Mouse (Mus musculus) CH12.LX (cell line): ENCODE measurements around the gene Rhof. TPM values are rescaled to one million over a fixed set of nuclear protein-coding genes. Genes with fewer than 3 reads are reported as not detected.

Source experiments
- DNase-seq: peaks from one replicate; pipeline ENCODE4 v3.0.0-alpha.2; 2013; ENCODE audit errors: extremely low read depth
- H3K27ac ChIP-seq: 2 replicates; pipeline ENCODE4 v1.5.1; 2012; ENCODE audit warnings: low read depth, mild to moderate bottlenecking, control low read depth, moderate library complexity; ENCODE audit not compliant: insufficient read depth
- H3K27me3 ChIP-seq: replicated peaks from 2 replicates; pipeline ENCODE3; 2012; ENCODE audit warnings: inconsistent platforms
- H3K36me3 ChIP-seq, 2 experiments: replicated peaks in 1 of 2; 2 replicates each; pipeline versions ENCODE3 to v1.6.1; 2012; ENCODE audit warnings: inconsistent platforms in 1 of 2, low read length in 1 of 2, mild to moderate bottlenecking in 1 of 2, mixed read lengths in 1 of 2, moderate library complexity in 1 of 2; ENCODE audit not compliant: control insufficient read depth in 1 of 2, insufficient read depth in 1 of 2
- H3K4me1 ChIP-seq, 2 experiments: 2 replicates each; pipeline ENCODE4 v1.6.1; 2012; ENCODE audit warnings: inconsistent platforms in 1 of 2, moderate library complexity in 1 of 2; ENCODE audit not compliant: insufficient read depth in 2 of 2, control insufficient read depth in 1 of 2
- H3K4me2 ChIP-seq: 2 replicates; pipeline ENCODE4 v1.6.1; 2012; ENCODE audit warnings: low read depth, mild to moderate bottlenecking, control low read depth; ENCODE audit not compliant: poor library complexity, insufficient read depth, severe bottlenecking
- H3K4me3 ChIP-seq, 3 experiments: fragments of 150-350 bp in 1 of 3; sonication (generic) in 1 of 3; replicated peaks in 1 of 3; 2 replicates each; pipeline versions ENCODE3 to v1.5.1; 2011 to 2012; ENCODE audit warnings: low read depth in 2 of 3, low read length in 2 of 3, mild to moderate bottlenecking in 2 of 3, moderate library complexity in 2 of 3, control low read depth in 1 of 3, improper control_type of control experiment in 1 of 3, inconsistent platforms in 1 of 3, mixed read lengths in 1 of 3; ENCODE audit not compliant: poor library complexity in 1 of 3
- H3K79me2 ChIP-seq: replicated peaks from 2 replicates; pipeline ENCODE4 v1.6.1; 2012; ENCODE audit warnings: mild to moderate bottlenecking, moderate library complexity; ENCODE audit not compliant: control insufficient read depth, poor library complexity, insufficient read depth, severe bottlenecking; ENCODE audit errors: extremely low read depth
- H3K9ac ChIP-seq: 2 replicates; pipeline ENCODE4 v1.6.1; 2012; ENCODE audit warnings: low read depth, mild to moderate bottlenecking, control low read depth, moderate library complexity; ENCODE audit not compliant: insufficient read depth
- H3K9me3 ChIP-seq: replicated peaks from 2 replicates; pipeline ENCODE3; 2012; ENCODE audit warnings: low read length, inconsistent platforms, mixed read lengths
- BHLHE40 ChIP-seq: IDR thresholded peaks from 2 replicates; pipeline ENCODE4 v1.6.1; 2011; ENCODE audit warnings: mild to moderate bottlenecking, low read depth, low read length, improper control_type of control experiment
- ELF1 ChIP-seq: IDR thresholded peaks from 2 replicates; pipeline ENCODE4 v1.6.1; 2014; ENCODE audit warnings: low read depth, mild to moderate bottlenecking, inconsistent platforms, low read length, improper control_type of control experiment
- EP300 ChIP-seq: IDR thresholded peaks from 2 replicates; pipeline ENCODE4 v1.6.1; 2011; ENCODE audit warnings: low read length, improper control_type of control experiment
- ETS1 ChIP-seq: conservative IDR thresholded peaks from 2 replicates; pipeline ENCODE4 v1.6.1; 2012; ENCODE audit warnings: low read depth, mild to moderate bottlenecking, inconsistent platforms, low read length, improper control_type of control experiment, moderate library complexity
- KAT2A ChIP-seq: IDR thresholded peaks from 2 replicates; pipeline ENCODE4 v1.6.1; 2012; ENCODE audit warnings: low read length, improper control_type of control experiment, inconsistent platforms; ENCODE audit not compliant: insufficient replicate concordance
- MAFK ChIP-seq: IDR thresholded peaks from 2 replicates; pipeline ENCODE4 v1.6.1; 2011; ENCODE audit warnings: low read length, improper control_type of control experiment; ENCODE audit not compliant: insufficient replicate concordance
- MAX ChIP-seq: IDR thresholded peaks from 2 replicates; pipeline ENCODE4 v1.6.1; 2011; ENCODE audit warnings: low read length, improper control_type of control experiment
- MAZ ChIP-seq: IDR thresholded peaks from 2 replicates; pipeline ENCODE4 v1.6.1; 2012; ENCODE audit warnings: low read depth, mild to moderate bottlenecking, inconsistent platforms, low read length, improper control_type of control experiment, moderate library complexity
- MXI1 ChIP-seq: IDR thresholded peaks from 2 replicates; pipeline ENCODE4 v1.6.1; 2011; ENCODE audit warnings: mild to moderate bottlenecking, low read depth, low read length, improper control_type of control experiment
- MYC ChIP-seq: IDR thresholded peaks from 2 replicates; pipeline ENCODE4 v1.6.1; 2011; ENCODE audit warnings: low read depth, mild to moderate bottlenecking, improper control_type of control experiment, low read length
- NELFE ChIP-seq: IDR thresholded peaks from 2 replicates; pipeline ENCODE4 v1.6.1; 2011; ENCODE audit warnings: low read depth, low read length, improper control_type of control experiment
- PAX5 ChIP-seq: IDR thresholded peaks from 2 replicates; pipeline ENCODE4 v1.6.1; 2012; ENCODE audit warnings: low read length, inconsistent platforms, mixed read lengths
- POLR2A ChIP-seq: IDR thresholded peaks from 2 replicates; pipeline ENCODE4 v1.6.1; 2011; ENCODE audit warnings: low read depth, mild to moderate bottlenecking, improper control_type of control experiment, low read length
- RAD21 ChIP-seq: IDR thresholded peaks from 2 replicates; pipeline ENCODE4 v1.6.1; 2011; ENCODE audit warnings: low read depth, mild to moderate bottlenecking, low read length, improper control_type of control experiment, moderate library complexity
- RCOR1 ChIP-seq: conservative IDR thresholded peaks from 2 replicates; pipeline ENCODE4 v1.6.1; 2012; ENCODE audit warnings: low read depth, mild to moderate bottlenecking, inconsistent platforms, low read length, improper control_type of control experiment
- TBP ChIP-seq: conservative IDR thresholded peaks from 2 replicates; pipeline ENCODE4 v1.6.1; 2011; ENCODE audit warnings: low read depth, low read length, improper control_type of control experiment
- USF1 ChIP-seq: IDR thresholded peaks from 2 replicates; pipeline ENCODE4 v1.6.1; 2014; ENCODE audit warnings: low read depth, mild to moderate bottlenecking, inconsistent platforms, low read length, improper control_type of control experiment
- USF2 ChIP-seq: conservative IDR thresholded peaks from 2 replicates; pipeline ENCODE4 v1.6.1; 2011; ENCODE audit warnings: low read depth, low read length, improper control_type of control experiment
- ZC3H11A ChIP-seq: IDR thresholded peaks from 2 replicates; pipeline ENCODE4 v1.6.1; 2012; ENCODE audit warnings: low read depth, mild to moderate bottlenecking, inconsistent platforms, low read length, improper control_type of control experiment
- ZMIZ1 ChIP-seq: IDR thresholded peaks from 2 replicates; pipeline ENCODE4 v1.6.1; 2012; ENCODE audit warnings: low read depth, mild to moderate bottlenecking, inconsistent platforms, low read length, improper control_type of control experiment
- dilution Hi-C: fragments of 300-500 bp; cut with MboI; formaldehyde crosslinking; loops from 2 replicates; pipeline ENCODE4 v1.14.3; 2020; ENCODE audit warnings: low sequenced_read_pairs; ENCODE audit not compliant: extremely low pct_unique_long_range_greater_than_20kb, extremely low pct_ligation_motif_present
- in situ Hi-C: fragments of 300-500 bp; cut with MboI; formaldehyde crosslinking; loops from 3 replicates; pipeline ENCODE4 v1.14.3; 2019; ENCODE audit warnings: low sequenced_read_pairs, low pct_ligation_motif_present, low pct_unique_long_range_greater_than_20kb, mixed read lengths
- polyA plus RNA-seq: library from polyadenylated mRNA; unstranded; fragments of >175 nt; gene quantifications from 2 replicates; pipeline ENCODE4 v1.2.1, GENCODE M21; 2012; ENCODE audit warnings: low read depth; ENCODE audit not compliant: insufficient read length
- total RNA-seq, 2 experiments: library from RNA; depleted of rRNA; stranded (reverse); fragments of 300-350 nt in 1 of 2; fragments of >200 nt in 1 of 2; gene quantifications; 2 replicates each; pipeline ENCODE4 v1.2.3; 2012 to 2014

The Rhof gene
- total and polyA plus RNA-seq, 3 experiments, result 33.6 to 56.9 (median 45.4) TPM

DNA sequence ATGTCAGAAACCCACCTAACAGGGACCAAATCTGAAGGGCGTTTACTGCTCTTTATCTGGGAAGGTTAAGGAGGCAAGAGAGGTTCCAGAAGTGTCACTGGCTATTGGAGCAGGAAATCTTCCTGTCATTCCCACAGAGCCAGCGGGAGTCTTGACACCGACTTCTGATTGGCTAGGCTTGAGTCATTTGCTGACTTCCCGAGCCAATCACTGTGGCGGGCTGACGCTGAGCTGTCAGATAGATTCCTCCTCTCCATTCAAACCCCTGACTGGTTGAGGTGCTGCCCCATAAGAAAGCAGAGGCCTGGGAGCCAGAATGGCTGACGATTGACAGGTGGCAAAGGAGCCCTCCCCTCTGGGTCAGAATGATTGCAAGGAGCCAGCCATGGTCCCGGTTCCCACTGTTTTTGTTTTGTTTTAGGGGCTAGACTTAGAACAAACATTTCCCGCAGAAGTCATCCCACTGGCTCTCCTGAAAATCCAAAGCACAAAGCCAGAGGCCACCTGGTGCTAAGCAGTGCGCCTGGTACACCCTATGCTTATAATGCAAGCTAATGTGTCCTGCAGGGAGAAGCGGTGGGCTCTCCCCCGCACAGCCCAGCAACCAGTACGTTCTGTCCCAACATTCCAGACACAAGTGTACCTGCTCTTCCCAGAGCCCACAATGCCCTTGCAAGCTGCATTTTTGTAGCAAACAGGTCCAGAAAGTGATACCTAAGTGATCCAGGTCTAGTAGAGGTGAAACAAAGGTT is 22.9 kb downstream of the Rhof start:
- no peaks in the 10 kb centered on the region for H3K27me3 ChIP-seq
- in situ Hi-C loops (no loop called here), dilution Hi-C loops (no loop called here)
- H3K9me3 ChIP-seq, result no peaks in the 10 kb centered on the region
- H3K36me3 ChIP-seq, result peaks cover 0 to 37% of the 10 kb centered on the region in 2 experiments
- H3K27ac ChIP-seq, result no peak overlapping the region
- no peak overlapping the region for H3K4me2 ChIP-seq
- DNase-seq, result no peak
- H3K4me1 ChIP-seq, result 0 out of 4 replicates have a peak, but pooled peaks cover 0 to 4% of the 10 kb centered on the region in 2 experiments
- H3K79me2 ChIP-seq, result no peaks in the 10 kb centered on the region
- no peak overlapping the region for H3K9ac ChIP-seq
- TF ChIP-seq NELFE, result no peak
- no peak for TF ChIP-seq POLR2A
- no peak for TF ChIP-seq MXI1
- TF ChIP-seq MAFK, result no peak
- no peak for TF ChIP-seq ZMIZ1
- no peak for TF ChIP-seq MAZ
- no peak for TF ChIP-seq BHLHE40
- TF ChIP-seq USF1, result no peak
- no peak for TF ChIP-seq RAD21
- no peak for TF ChIP-seq PAX5
- no peak overlapping the region for H3K4me3 ChIP-seq

DNA sequence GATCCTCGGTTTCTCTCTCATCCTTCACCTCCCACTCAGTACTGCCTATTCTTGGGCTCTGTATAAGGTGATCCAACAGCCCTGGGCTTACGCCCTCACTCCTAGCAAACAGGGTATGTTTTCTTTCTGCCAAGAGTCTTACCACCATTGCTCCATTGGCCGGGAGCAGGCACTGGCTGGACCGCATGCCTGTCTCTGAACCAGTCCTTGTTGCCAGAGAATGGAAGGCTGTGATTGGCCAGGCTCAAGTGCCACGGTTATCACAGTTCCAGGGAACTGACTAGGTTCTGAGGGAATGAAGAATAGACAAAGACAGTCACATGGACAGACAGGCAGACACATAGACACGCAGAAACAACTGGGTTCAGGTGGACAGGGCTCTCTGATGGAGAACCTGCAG is 27.7 kb downstream of the Rhof start:
- Histone ChIP-seq H3K36me3 (peaks cover 0 to 50% of the 10 kb centered on the region in 2 experiments), H3K79me2 (no peaks in the 10 kb centered on the region), H3K9me3 (no peaks in the 10 kb centered on the region), H3K4me3 (no peak overlapping the region), H3K27ac (no peak overlapping the region), H3K4me2 (no peak overlapping the region), H3K27me3 (no peaks in the 10 kb centered on the region), H3K9ac (no peak overlapping the region), H3K4me1 (peaks cover 0 to 10% of the 10 kb centered on the region in 2 experiments; a peak in 2 of 4 replicates)
- in situ Hi-C loops (no loop called here), dilution Hi-C loops (no loop called here)
- no peak for TF ChIP-seq ETS1
- TF ChIP-seq RCOR1, result no peak
- no peak for TF ChIP-seq MAX
- TF ChIP-seq MYC, result no peak
- no peak for TF ChIP-seq USF2
- TF ChIP-seq MXI1, result no peak
- no peak for TF ChIP-seq EP300
- no peak for TF ChIP-seq MAZ
- TF ChIP-seq ZC3H11A, result no peak
- no peak for TF ChIP-seq KAT2A
- TF ChIP-seq ELF1, result no peak
- TF ChIP-seq TBP, result no peak
- no peak for DNase-seq
